Mouse (Mus musculus) midbrain, embryonic 16.5 days (tissue): ENCODE measurements around the gene Adgrl3. TPM values are rescaled to one million over a fixed set of nuclear protein-coding genes. Genes with fewer than 3 reads are reported as not detected.

Experiments used
- ATAC-seq: fragments of 200-750 bp; cut with Nextera tagmentation; 2 replicates; pipeline ENCODE4 v1.8.0; 2017; ENCODE audit warnings: moderate TSS enrichment
- H3K27ac ChIP-seq: fragments of 300-500 bp; sonication (generic); 2 replicates; pipeline ENCODE4 v1.5.1; 2014; ENCODE audit warnings: mild to moderate bottlenecking, low read length, mixed read lengths
- H3K27me3 ChIP-seq: fragments of 300-500 bp; sonication (generic); 2 replicates; pipeline ENCODE4 v1.6.1; 2014; ENCODE audit warnings: low read depth, low read length, mixed read lengths; ENCODE audit not compliant: control insufficient read depth, insufficient read depth
- H3K36me3 ChIP-seq: fragments of 300-500 bp; sonication (generic); 2 replicates; pipeline ENCODE4 v1.6.1; 2014; ENCODE audit warnings: mild to moderate bottlenecking, low read length, moderate library complexity, mixed read lengths; ENCODE audit not compliant: control insufficient read depth, insufficient read depth
- H3K4me1 ChIP-seq: fragments of 300-500 bp; sonication (generic); 2 replicates; pipeline ENCODE4 v1.6.1; 2014; ENCODE audit warnings: mild to moderate bottlenecking, low read length, mixed read lengths; ENCODE audit not compliant: control insufficient read depth, insufficient read depth
- H3K4me2 ChIP-seq: fragments of 300-500 bp; sonication (generic); 2 replicates; pipeline ENCODE4 v1.6.1; 2014; ENCODE audit warnings: mild to moderate bottlenecking, low read length, mixed read lengths
- H3K4me3 ChIP-seq: fragments of 300-500 bp; sonication (generic); 2 replicates; pipeline ENCODE4 v1.5.1; 2014; ENCODE audit warnings: low read depth, mild to moderate bottlenecking, low read length, moderate library complexity, mixed read lengths
- H3K9ac ChIP-seq: fragments of 300-500 bp; sonication (generic); 2 replicates; pipeline ENCODE4 v1.6.1; 2014; ENCODE audit warnings: low read depth, low read length, mixed read lengths
- H3K9me3 ChIP-seq: fragments of 300-500 bp; sonication (generic); replicated peaks from 2 replicates; pipeline ENCODE4 v1.6.1; 2014; ENCODE audit warnings: mild to moderate bottlenecking, low read length, mixed read lengths; ENCODE audit not compliant: control insufficient read depth, poor library complexity, severe bottlenecking
- WGBS: fragments of 180-500 bp; shearing (Covaris S2); extraction: QIAGEN DNeasy Blood & Tissue Kit; methylation state at CpG from one replicate; pipeline ENCODE4 v1.1.7; 2014; 5-methylcytosine and 5-hydroxymethylcytosine counted together
- polyA plus RNA-seq: library from polyadenylated mRNA; unstranded; fragments of >200 nt; fragmentation: Nextera tagmentation; extraction: Ambion mirVana; gene quantifications from 2 replicates; pipeline ENCODE4 v1.2.1, GENCODE M21; 2015

Gene Adgrl3
- polyA plus RNA-seq, 1 experiment from 2014 or later, result 68.4 TPM

DNA sequence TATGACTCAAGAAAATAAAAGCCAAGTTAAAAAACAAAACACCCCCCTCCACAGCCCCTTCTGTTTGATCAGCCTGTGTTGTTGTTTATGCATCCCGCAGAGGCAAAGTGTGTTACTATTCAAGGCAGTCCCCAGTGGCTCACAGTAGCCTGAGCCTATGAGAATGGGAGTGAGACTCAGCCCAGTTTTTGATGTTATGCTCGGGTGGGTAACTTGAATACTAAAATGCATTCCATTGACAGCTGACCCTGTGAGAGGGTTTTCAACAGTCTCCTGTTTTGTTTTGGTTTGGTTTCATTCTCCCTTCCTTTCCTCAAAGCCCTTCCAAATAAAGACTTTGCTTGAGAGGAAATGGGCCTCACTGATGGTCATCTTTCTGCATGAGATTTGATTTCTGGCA, 8.9 kb downstream of the Adgrl3 start:
- Histone ChIP-seq H3K36me3 (no peaks in the 10 kb centered on the region), H3K27ac (no peak overlapping the region), H3K9me3 (no peaks in the 10 kb centered on the region), H3K4me3 (no peak overlapping the region), H3K27me3 (no peaks in the 10 kb centered on the region), H3K4me2 (no peak overlapping the region), H3K9ac (no peak overlapping the region), H3K4me1 (peaks cover 27% of the 10 kb centered on the region)
- peak; percentile 75 for ATAC-seq
- 8% methylated on average over 2 of the region's 2 CpGs for WGBS

DNA sequence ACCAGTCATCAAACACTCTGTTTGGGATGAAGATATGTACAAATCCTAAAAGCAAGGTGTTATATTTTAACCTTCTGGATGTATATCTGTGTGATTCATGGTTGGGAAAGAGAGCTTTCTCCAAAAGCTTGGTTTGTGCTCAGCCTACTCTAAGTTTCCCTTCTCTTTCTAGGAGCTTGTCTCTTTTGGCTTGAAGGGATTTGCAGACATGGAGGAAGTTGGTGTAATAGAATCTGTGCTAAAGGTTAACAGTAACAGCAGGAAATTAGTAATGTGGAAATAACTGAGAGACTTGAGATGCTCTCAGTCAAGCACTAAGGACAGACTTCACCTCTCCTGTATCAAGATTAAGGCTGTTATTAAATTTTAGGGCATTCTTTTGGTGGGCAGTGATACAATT, 17.2 kb downstream of the Adgrl3 start:
- Histone ChIP-seq H3K27ac (no peak overlapping the region), H3K36me3 (no peaks in the 10 kb centered on the region), H3K9me3 (no peaks in the 10 kb centered on the region), H3K9ac (no peak overlapping the region), H3K4me3 (no peak overlapping the region), H3K27me3 (no peaks in the 10 kb centered on the region), H3K4me2 (no peak overlapping the region), H3K4me1 (peaks cover 11% of the 10 kb centered on the region)
- no peak for ATAC-seq

DNA sequence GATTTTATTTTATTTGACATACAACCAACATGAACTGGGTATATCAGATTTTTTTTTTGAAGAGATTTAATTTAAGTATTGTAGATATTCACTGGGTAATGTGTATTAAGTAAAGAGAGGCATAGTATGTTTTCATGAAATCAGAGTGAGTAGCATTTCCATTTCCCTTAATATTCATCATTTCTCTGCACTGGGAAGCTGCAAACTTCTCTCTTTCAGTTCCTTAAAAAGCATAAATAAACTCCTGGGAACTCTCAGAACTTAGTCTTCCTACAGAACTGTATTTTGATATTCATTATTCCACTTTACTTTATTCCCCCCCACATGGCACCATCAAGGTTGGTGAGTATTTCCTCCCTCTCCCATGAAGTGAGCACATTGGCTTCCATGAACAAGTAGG, 23.9 kb downstream of the Adgrl3 start:
- Histone ChIP-seq H3K4me1 (peaks cover 11% of the 10 kb centered on the region), H3K4me2 (no peak overlapping the region), H3K4me3 (no peak overlapping the region), H3K9ac (no peak overlapping the region), H3K9me3 (no peaks in the 10 kb centered on the region), H3K27me3 (no peaks in the 10 kb centered on the region), H3K27ac (no peak overlapping the region), H3K36me3 (no peaks in the 10 kb centered on the region)
- ATAC-seq, result no peak

DNA sequence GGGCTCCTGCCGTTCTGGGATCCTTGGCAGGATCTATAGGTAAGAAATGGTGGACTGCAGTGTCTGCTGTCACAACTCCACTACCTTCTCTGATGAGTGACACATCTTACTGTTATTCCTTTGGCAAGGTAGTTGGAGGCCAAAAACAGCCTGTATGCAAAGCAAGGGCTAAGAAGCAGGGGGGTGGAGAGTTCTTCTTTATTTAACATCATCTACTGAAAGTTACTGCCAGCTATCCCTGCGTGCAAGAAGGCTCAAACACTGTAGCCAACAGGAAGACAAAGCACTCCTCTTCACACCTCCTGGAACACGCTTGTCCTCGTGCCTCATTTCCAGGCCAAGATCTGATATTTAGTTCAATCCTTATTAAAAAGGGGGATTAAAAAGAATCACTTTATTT, 26.2 kb downstream of the Adgrl3 start:
- Histone ChIP-seq H3K27me3 (no peaks in the 10 kb centered on the region), H3K4me3 (no peak overlapping the region), H3K9me3 (no peaks in the 10 kb centered on the region), H3K36me3 (no peaks in the 10 kb centered on the region), H3K9ac (no peak overlapping the region), H3K4me1 (no peaks in the 10 kb centered on the region), H3K4me2 (no peak overlapping the region), H3K27ac (no peak overlapping the region)
- ATAC-seq, result no peak
- WGBS, result 83% methylated on average over 4 of the region's 4 CpGs

DNA sequence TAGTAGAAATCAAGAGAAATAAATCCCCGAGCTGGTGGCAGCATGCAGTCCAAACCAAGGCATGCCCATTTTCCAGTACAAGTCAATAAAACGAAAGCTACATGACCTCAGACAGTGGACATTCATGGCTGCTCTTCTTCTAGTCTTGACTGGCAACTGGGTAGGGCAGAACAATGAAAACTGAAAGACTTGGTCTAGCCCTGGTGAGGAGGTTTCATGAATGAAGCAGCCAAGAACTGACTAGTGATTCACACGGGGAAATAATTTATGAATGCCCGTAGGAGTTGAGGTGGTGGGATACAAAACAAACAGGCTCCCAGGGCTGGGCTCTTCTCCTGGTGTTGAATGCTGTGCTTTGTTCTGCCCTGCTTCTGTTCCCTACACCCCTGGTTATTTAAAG, 34.7 kb downstream of the Adgrl3 start:
- no peak; the same call in 1 of the 2 replicates for ATAC-seq
- Histone ChIP-seq H3K9me3 (no peaks in the 10 kb centered on the region), H3K9ac (no peak overlapping the region), H3K27me3 (no peaks in the 10 kb centered on the region), H3K27ac (no peak overlapping the region), H3K4me3 (no peak overlapping the region), H3K4me1 (0 out of 2 replicates have a peak, but pooled peaks cover 2% of the 10 kb centered on the region), H3K36me3 (no peaks in the 10 kb centered on the region), H3K4me2 (no peak overlapping the region)
- 66% methylated on average over 4 of the region's 4 CpGs for WGBS

DNA sequence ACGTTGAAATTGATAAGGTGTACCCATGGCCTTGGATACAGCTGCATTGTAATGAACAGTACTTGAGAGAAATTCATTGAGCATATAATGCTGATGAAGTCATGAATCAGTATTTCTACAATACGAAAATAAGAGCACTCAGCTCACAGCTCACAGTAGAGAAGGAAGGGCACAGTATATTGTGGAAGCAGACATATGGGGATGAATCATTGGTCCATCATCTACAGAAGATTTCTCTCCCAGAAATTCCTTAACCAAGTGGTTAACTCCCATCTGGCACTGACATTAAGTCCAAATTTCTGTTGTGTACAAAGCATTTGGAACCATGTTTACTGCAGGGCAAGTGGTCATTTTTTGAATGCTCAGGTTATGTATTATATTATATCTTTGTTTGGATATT, 35.3 kb downstream of the Adgrl3 start:
- H3K4me1 ChIP-seq, result 0 out of 2 replicates have a peak, but pooled peaks cover 7% of the 10 kb centered on the region
- no peak overlapping the region for H3K4me3 ChIP-seq
- no peaks in the 10 kb centered on the region for H3K36me3 ChIP-seq
- no peaks in the 10 kb centered on the region for H3K9me3 ChIP-seq
- no peak overlapping the region for H3K4me2 ChIP-seq
- no peak overlapping the region for H3K27ac ChIP-seq
- no peak overlapping the region for H3K9ac ChIP-seq
- no peak for ATAC-seq
- no peaks in the 10 kb centered on the region for H3K27me3 ChIP-seq
- WGBS, result 87% methylated on average over 2 of the region's 2 CpGs

DNA sequence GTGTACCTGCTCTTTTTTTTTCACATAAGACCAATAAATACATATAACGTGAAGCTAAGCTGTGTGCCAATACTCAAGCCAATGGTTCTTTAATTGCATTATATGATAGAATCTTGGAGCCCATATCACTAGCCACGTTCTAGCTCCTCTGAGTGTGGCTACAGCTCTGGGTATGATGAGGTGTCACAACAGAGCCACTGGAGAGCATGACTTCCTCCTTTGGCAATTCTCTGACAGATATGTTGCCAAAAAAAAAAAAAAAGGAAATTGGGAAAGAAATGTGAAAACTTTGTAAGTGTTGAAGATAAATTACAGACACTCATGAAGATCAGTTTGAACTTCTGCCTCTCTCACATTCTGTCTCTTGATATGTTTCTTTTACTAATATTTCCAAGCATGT, 38.2 kb downstream of the Adgrl3 start:
- Histone ChIP-seq H3K36me3 (no peaks in the 10 kb centered on the region), H3K9ac (no peak overlapping the region), H3K4me2 (no peak overlapping the region), H3K4me1 (peaks cover 17% of the 10 kb centered on the region), H3K27me3 (no peaks in the 10 kb centered on the region), H3K9me3 (no peaks in the 10 kb centered on the region), H3K4me3 (no peak overlapping the region), H3K27ac (no peak overlapping the region)
- 88% methylated on average over 2 of the region's 2 CpGs for WGBS
- no peak for ATAC-seq

DNA sequence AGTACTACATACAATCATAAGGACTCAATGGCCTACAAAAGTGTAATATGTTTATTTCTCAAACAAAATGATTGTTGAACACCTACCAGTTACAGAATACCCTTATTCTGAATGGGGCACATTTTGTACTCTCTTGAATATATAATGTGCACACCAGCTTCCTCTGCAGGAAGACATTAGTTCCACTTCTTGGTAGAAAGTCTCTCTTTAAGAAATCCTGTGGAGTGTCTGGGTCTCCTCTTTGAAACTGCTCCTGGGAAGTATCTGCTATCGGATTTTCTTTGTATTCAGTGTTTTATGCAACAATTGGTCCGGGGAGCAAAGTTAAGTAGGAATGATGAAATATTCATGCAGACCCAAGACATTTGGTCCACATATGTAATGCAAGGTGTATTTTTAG, 41.0 kb downstream of the Adgrl3 start:
- peaks cover 15% of the 10 kb centered on the region for H3K4me1 ChIP-seq
- no peak overlapping the region for H3K27ac ChIP-seq
- 8% methylated on average over 2 of the region's 2 CpGs for WGBS
- H3K27me3 ChIP-seq, result no peaks in the 10 kb centered on the region
- H3K9me3 ChIP-seq, result no peaks in the 10 kb centered on the region
- H3K9ac ChIP-seq, result no peak overlapping the region
- ATAC-seq, result no peak
- H3K36me3 ChIP-seq, result no peaks in the 10 kb centered on the region
- H3K4me3 ChIP-seq, result no peak overlapping the region
- no peak overlapping the region for H3K4me2 ChIP-seq

DNA sequence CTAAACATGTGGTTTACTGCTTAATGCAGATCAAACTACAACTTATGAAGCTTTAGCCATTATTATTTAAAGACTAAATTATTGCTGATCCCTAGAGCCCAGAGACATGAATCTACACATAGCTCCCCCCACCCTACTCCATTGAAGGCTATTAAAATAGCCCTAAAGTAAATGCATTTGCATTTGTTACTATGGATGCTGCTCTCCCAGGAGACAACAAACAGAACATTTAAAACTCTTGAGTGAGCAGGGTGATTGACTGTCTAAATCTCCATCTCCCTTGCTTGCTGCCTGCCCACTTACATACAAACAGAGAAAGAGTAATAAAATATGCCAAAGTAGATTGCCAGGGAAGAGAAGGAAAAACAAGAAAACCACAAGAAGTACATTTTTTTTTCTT, 41.4 kb downstream of the Adgrl3 start:
- Histone ChIP-seq H3K9ac (no peak overlapping the region), H3K4me2 (no peak overlapping the region), H3K4me1 (peaks cover 15% of the 10 kb centered on the region), H3K27me3 (no peaks in the 10 kb centered on the region), H3K27ac (no peak overlapping the region), H3K36me3 (no peaks in the 10 kb centered on the region), H3K4me3 (no peak overlapping the region), H3K9me3 (no peaks in the 10 kb centered on the region)
- no peak; the same call in 1 of the 2 replicates for ATAC-seq

DNA sequence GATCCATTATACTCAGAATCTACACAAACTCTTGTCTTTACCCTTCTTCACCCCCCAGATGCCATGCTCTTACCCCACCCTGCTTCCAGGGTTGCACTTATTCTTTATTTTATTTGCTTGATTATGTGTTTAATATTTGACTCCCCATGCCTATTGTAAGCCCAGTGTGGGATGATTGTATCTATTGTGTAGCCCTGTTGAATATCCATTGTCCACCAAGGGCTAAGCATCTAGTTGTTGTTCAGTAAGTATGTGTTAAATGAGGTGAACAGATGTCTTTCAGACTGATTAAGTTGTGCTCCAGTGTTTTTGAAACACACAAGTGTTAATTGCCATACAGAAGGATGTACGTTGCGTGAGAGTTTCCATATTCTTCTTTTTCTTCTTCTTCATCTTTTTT, 44.1 kb downstream of the Adgrl3 start:
- H3K36me3 ChIP-seq, result no peaks in the 10 kb centered on the region

More for the DNA sequence above, 44.1 kb downstream of the Adgrl3 start:
- H3K9me3 ChIP-seq, result no peaks in the 10 kb centered on the region
- no peak overlapping the region for H3K9ac ChIP-seq
- no peaks in the 10 kb centered on the region for H3K27me3 ChIP-seq
- no peak overlapping the region for H3K27ac ChIP-seq
- ATAC-seq, result no peak
- no peak overlapping the region for H3K4me2 ChIP-seq
- 83% methylated on average over 2 of the region's 2 CpGs for WGBS
- H3K4me3 ChIP-seq, result no peak overlapping the region
- H3K4me1 ChIP-seq, result peaks cover 15% of the 10 kb centered on the region
